Mouse (Mus musculus) liver, postnatal 0 days (tissue): ENCODE results near the gene Ndufaf5. TPM values are rescaled to one million over a fixed set of nuclear protein-coding genes. Genes with fewer than 3 reads are reported as not detected.

Experiments
- ATAC-seq: fragments of 200-750 bp; cut with Nextera tagmentation; 2 replicates; pipeline ENCODE4 v1.8.0; 2017; ENCODE audit warnings: mild to moderate bottlenecking, moderate library complexity
- DNase-seq: peaks from one replicate; pipeline ENCODE4 v3.0.0-alpha.2; 2016
- H3K27ac ChIP-seq: fragments of 300-500 bp; sonication (generic); 2 replicates; pipeline ENCODE4 v1.5.1; 2014; ENCODE audit warnings: antibody characterized with exemption, moderate library complexity, mild to moderate bottlenecking, low read depth
- H3K27me3 ChIP-seq: fragments of 300-500 bp; sonication (generic); 2 replicates; pipeline ENCODE4 v1.6.1; 2014; ENCODE audit warnings: low read length, control low read depth, mixed read lengths; ENCODE audit not compliant: insufficient read depth
- H3K36me3 ChIP-seq: fragments of 300-500 bp; sonication (generic); replicated peaks from 2 replicates; pipeline ENCODE4 v1.6.1; 2014; ENCODE audit warnings: mild to moderate bottlenecking, control low read depth, low read length, moderate library complexity, mixed read lengths; ENCODE audit not compliant: insufficient read depth
- H3K4me1 ChIP-seq: fragments of 300-500 bp; sonication (generic); 2 replicates; pipeline ENCODE4 v1.6.1; 2014; ENCODE audit warnings: antibody characterized with exemption, mild to moderate bottlenecking, control low read depth; ENCODE audit not compliant: insufficient read depth
- H3K4me2 ChIP-seq: fragments of 300-500 bp; sonication (generic); 2 replicates; pipeline ENCODE4 v1.6.1; 2014; ENCODE audit warnings: low read depth, mild to moderate bottlenecking, low read length, moderate library complexity, mixed read lengths
- H3K4me3 ChIP-seq: fragments of 300-500 bp; sonication (generic); 2 replicates; pipeline ENCODE4 v1.5.1; 2014; ENCODE audit warnings: low read depth, low read length
- H3K9ac ChIP-seq: fragments of 300-500 bp; sonication (generic); replicated peaks from 2 replicates; pipeline ENCODE4 v1.6.1; 2014; ENCODE audit warnings: mild to moderate bottlenecking, moderate library complexity
- H3K9me3 ChIP-seq: fragments of 300-500 bp; sonication (generic); 2 replicates; pipeline ENCODE4 v1.6.1; 2016; ENCODE audit warnings: mild to moderate bottlenecking, control low read depth, low read length, mixed read lengths
- CTCF ChIP-seq: sonication (generic); IDR thresholded peaks from 2 replicates; pipeline ENCODE4 v1.5.1; 2016; ENCODE audit warnings: antibody characterized with exemption, low read depth
- EP300 ChIP-seq: IDR thresholded peaks from 2 replicates; pipeline ENCODE4 v1.6.1; 2016; ENCODE audit warnings: antibody characterized with exemption, low read depth, mild to moderate bottlenecking
- WGBS: fragments of 180-500 bp; shearing (Covaris S2); extraction: QIAGEN DNeasy Blood & Tissue Kit; methylation state at CpG from one replicate; pipeline ENCODE4 v1.1.7; 2014; ENCODE audit not compliant: insufficient replicate concordance; 5-methylcytosine and 5-hydroxymethylcytosine counted together
- polyA plus RNA-seq: library from polyadenylated mRNA; unstranded; fragments of >200 nt; fragmentation: Nextera tagmentation; extraction: Ambion mirVana; gene quantifications from 2 replicates; pipeline ENCODE4 v1.2.1, GENCODE M21; 2015

Ndufaf5 gene
- polyA plus RNA-seq, 1 experiment from 2014 or later, result 5.5 TPM

GRCm38 (mm10) chr2:140215415-140215814 is 45.0 kb downstream of the Ndufaf5 start:
- no peak overlapping the region for H3K9ac ChIP-seq
- no peaks in the 10 kb centered on the region for H3K36me3 ChIP-seq
- TF ChIP-seq CTCF, result no peak
- no peak for TF ChIP-seq EP300
- DNase-seq (no peak), ATAC-seq (no peak)
- H3K9me3 ChIP-seq, result no peaks in the 10 kb centered on the region
- no peaks in the 10 kb centered on the region for H3K4me1 ChIP-seq
- WGBS, result 57% methylated on average over 2 of the region's 2 CpGs
- H3K27ac ChIP-seq, result no peak overlapping the region
- H3K4me2 ChIP-seq, result no peak overlapping the region
- no peak overlapping the region for H3K4me3 ChIP-seq
- no peaks in the 10 kb centered on the region for H3K27me3 ChIP-seq

- DNase-seq (no peak), ATAC-seq (no peak)
- no peak overlapping the region for H3K27ac ChIP-seq
- no peaks in the 10 kb centered on the region for H3K4me1 ChIP-seq
- TF ChIP-seq CTCF (no peak), EP300 (no peak)
- H3K4me2 ChIP-seq, result no peak overlapping the region
- H3K36me3 ChIP-seq, result no peaks in the 10 kb centered on the region
- H3K4me3 ChIP-seq, result no peak overlapping the region
- WGBS, result 73% methylated on average over 1 of the region's 1 CpGs
- no peaks in the 10 kb centered on the region for H3K27me3 ChIP-seq
- H3K9ac ChIP-seq, result no peak overlapping the region
- H3K9me3 ChIP-seq, result no peaks in the 10 kb centered on the region
Measured at GRCm38 (mm10) chr2:140215965-140216364, 45.5 kb downstream of the Ndufaf5 start.

GRCm38 (mm10) chr2:140220325-140220724 is 49.9 kb downstream of the Ndufaf5 start:
- Histone ChIP-seq H3K4me2 (no peak overlapping the region), H3K4me1 (no peaks in the 10 kb centered on the region), H3K4me3 (no peak overlapping the region), H3K9me3 (no peaks in the 10 kb centered on the region), H3K27ac (no peak overlapping the region), H3K27me3 (no peaks in the 10 kb centered on the region), H3K9ac (no peak overlapping the region), H3K36me3 (no peaks in the 10 kb centered on the region)
- DNase-seq (no peak), ATAC-seq (no peak)
- no peak for TF ChIP-seq CTCF
- TF ChIP-seq EP300, result no peak
- WGBS, result 72% methylated on average over 8 of the region's 8 CpGs

GRCm38 (mm10) chr2:140230295-140230694 is 59.8 kb downstream of the Ndufaf5 start:
- 46% methylated on average over 1 of the region's 1 CpGs for WGBS
- DNase-seq, result no peak
- TF ChIP-seq CTCF (no peak), EP300 (no peak)
- Histone ChIP-seq H3K36me3 (no peaks in the 10 kb centered on the region), H3K4me2 (no peak overlapping the region), H3K9ac (no peak overlapping the region), H3K27ac (no peak overlapping the region), H3K9me3 (no peaks in the 10 kb centered on the region), H3K4me1 (no peaks in the 10 kb centered on the region), H3K4me3 (no peak overlapping the region), H3K27me3 (no peaks in the 10 kb centered on the region)
- ATAC-seq, result no peak

- Histone ChIP-seq H3K4me3 (no peak overlapping the region), H3K4me2 (no peak overlapping the region), H3K4me1 (no peaks in the 10 kb centered on the region), H3K36me3 (no peaks in the 10 kb centered on the region), H3K27me3 (no peaks in the 10 kb centered on the region), H3K9ac (no peak overlapping the region), H3K9me3 (no peaks in the 10 kb centered on the region), H3K27ac (no peak overlapping the region)
- DNase-seq (no peak), ATAC-seq (no peak)
- no peak for TF ChIP-seq CTCF
- TF ChIP-seq EP300, result no peak
- WGBS, result 49% methylated on average over 6 of the region's 6 CpGs
Measured at GRCm38 (mm10) chr2:140237245-140237644, 66.8 kb downstream of the Ndufaf5 start.

GRCm38 (mm10) chr2:140242398-140242797 is 71.9 kb downstream of the Ndufaf5 start:
- no peak for ATAC-seq
- WGBS, result 76% methylated on average over 5 of the region's 5 CpGs
- no peak overlapping the region for H3K4me2 ChIP-seq

GRCm38 (mm10) chr2:140243105-140243504 is 72.7 kb downstream of the Ndufaf5 start:
- Histone ChIP-seq H3K36me3 (no peaks in the 10 kb centered on the region), H3K27me3 (no peaks in the 10 kb centered on the region), H3K4me3 (no peak overlapping the region), H3K9me3 (no peaks in the 10 kb centered on the region), H3K4me1 (no peaks in the 10 kb centered on the region), H3K27ac (no peak overlapping the region), H3K9ac (no peak overlapping the region), H3K4me2 (no peak overlapping the region)
- ATAC-seq, result no peak
- WGBS, result 93% methylated on average over 5 of the region's 5 CpGs
- DNase-seq, result no peak
- TF ChIP-seq CTCF (no peak), EP300 (no peak)

More at GRCm38 (mm10) chr2:140242398-140242797, 71.9 kb downstream of the Ndufaf5 start:
- TF ChIP-seq EP300, result no peak
- TF ChIP-seq CTCF, result no peak
- no peak overlapping the region for H3K27ac ChIP-seq
- no peaks in the 10 kb centered on the region for H3K4me1 ChIP-seq
- no peaks in the 10 kb centered on the region for H3K9me3 ChIP-seq
- H3K4me3 ChIP-seq, result no peak overlapping the region
- no peak for DNase-seq
- no peaks in the 10 kb centered on the region for H3K36me3 ChIP-seq
- no peaks in the 10 kb centered on the region for H3K27me3 ChIP-seq
- no peak overlapping the region for H3K9ac ChIP-seq

Other genes with a start within 250 kb of the Ndufaf5 start
- gene Tasp1, start 103.8 kb upstream of the Ndufaf5 start, polyA plus RNA-seq, result 8.8 and 10.1 TPM in 2 replicates
- gene Gm17374, start 18.6 kb upstream of the Ndufaf5 start, polyA plus RNA-seq, result not detected in 2 replicates
- gene Esf1, start 85 bp upstream of the Ndufaf5 start, polyA plus RNA-seq, result 9.0 TPM in 2 replicates
- not detected in 2 replicates for gene Sel1l2, start 219.1 kb downstream of the Ndufaf5 start, polyA plus RNA-seq
- 7.5 and 9.3 TPM in 2 replicates for gene Macrod2, start 224.7 kb downstream of the Ndufaf5 start, polyA plus RNA-seq